Mouse (Mus musculus) hindbrain, embryonic 12.5 days (tissue): ENCODE data around the gene Nadsyn1. TPM values are rescaled to one million over a fixed set of nuclear protein-coding genes. Genes with fewer than 3 reads are reported as not detected.

Source experiments
- ATAC-seq: fragments of 200-750 bp; cut with Nextera tagmentation; 2 replicates; pipeline ENCODE4 v1.8.0; 2017; ENCODE audit warnings: moderate TSS enrichment; ENCODE audit not compliant: low FRiP score
- H3K27ac ChIP-seq: fragments of 300-500 bp; sonication (generic); 2 replicates; pipeline ENCODE4 v1.5.1; 2016; ENCODE audit warnings: mild to moderate bottlenecking
- H3K27me3 ChIP-seq: fragments of 300-500 bp; sonication (generic); 2 replicates; pipeline ENCODE4 v1.6.1; 2016; ENCODE audit warnings: mild to moderate bottlenecking
- H3K36me3 ChIP-seq: fragments of 300-500 bp; sonication (generic); 2 replicates; pipeline ENCODE4 v1.6.1; 2016; ENCODE audit warnings: mild to moderate bottlenecking
- H3K4me1 ChIP-seq: fragments of 300-500 bp; sonication (generic); 2 replicates; pipeline ENCODE4 v1.6.1; 2016
- H3K4me2 ChIP-seq: fragments of 300-500 bp; sonication (generic); replicated peaks from 2 replicates; pipeline ENCODE4 v1.6.1; 2016; ENCODE audit warnings: mild to moderate bottlenecking
- H3K4me3 ChIP-seq: fragments of 300-500 bp; sonication (generic); 2 replicates; pipeline ENCODE4 v1.5.1; 2016; ENCODE audit warnings: mild to moderate bottlenecking
- H3K9ac ChIP-seq: fragments of 300-500 bp; sonication (generic); 2 replicates; pipeline ENCODE4 v1.6.1; 2016; ENCODE audit warnings: mild to moderate bottlenecking, moderate library complexity
- H3K9me3 ChIP-seq: fragments of 300-500 bp; sonication (generic); replicated peaks from 2 replicates; pipeline ENCODE4 v1.6.1; 2016; ENCODE audit warnings: mild to moderate bottlenecking
- WGBS: fragments of 180-500 bp; shearing (Covaris S2); methylation state at CpG from one replicate; pipeline ENCODE4 v1.1.7; 2016; 5-methylcytosine and 5-hydroxymethylcytosine counted together
- polyA plus RNA-seq: library from polyadenylated mRNA; unstranded; fragments of >200 nt; fragmentation: Nextera tagmentation; extraction: Ambion mirVana; gene quantifications from 2 replicates; pipeline ENCODE4 v1.2.1, GENCODE M21; 2016

Nadsyn1 gene
- polyA plus RNA-seq, 1 experiment from 2014 or later, result 9.1 TPM

GRCm38 (mm10) chr7:143758956-143759355 is 63.7 kb downstream of the Nadsyn1 start:
- Histone ChIP-seq H3K27me3 (peaks cover 38% of the 10 kb centered on the region), H3K4me3 (no peak overlapping the region), H3K9ac (no peak overlapping the region), H3K4me2 (no peak overlapping the region), H3K27ac (no peak overlapping the region), H3K9me3 (no peaks in the 10 kb centered on the region), H3K36me3 (no peaks in the 10 kb centered on the region), H3K4me1 (peaks cover 14% of the 10 kb centered on the region)
- 61% methylated on average over 3 of the region's 3 CpGs for WGBS
- no peak for ATAC-seq

GRCm38 (mm10) chr7:143757696-143758095 is 65.0 kb downstream of the Nadsyn1 start:
- no peak overlapping the region for H3K4me3 ChIP-seq
- H3K9me3 ChIP-seq, result no peaks in the 10 kb centered on the region
- peak overlapping the region; percentile 73; the same call in 1 of the 2 replicates for H3K4me2 ChIP-seq
- no peak for ATAC-seq
- H3K4me1 ChIP-seq, result peaks cover 14% of the 10 kb centered on the region
- WGBS, result 78% methylated on average over 3 of the region's 3 CpGs
- no peak overlapping the region for H3K9ac ChIP-seq
- no peak overlapping the region for H3K27ac ChIP-seq
- no peaks in the 10 kb centered on the region for H3K36me3 ChIP-seq
- H3K27me3 ChIP-seq, result peaks cover 38% of the 10 kb centered on the region

- peak overlapping the region; percentile 30 for H3K4me3 ChIP-seq
- no peaks in the 10 kb centered on the region for H3K9me3 ChIP-seq
- peak; percentile 86 for ATAC-seq
- H3K27ac ChIP-seq, result no peak overlapping the region
- H3K4me2 ChIP-seq, result peak overlapping the region; percentile 73
- WGBS, result 3% methylated on average over 15 of the region's 15 CpGs
- peak overlapping the region; percentile 15; the same call in 1 of the 2 replicates for H3K9ac ChIP-seq
- peaks cover 14% of the 10 kb centered on the region for H3K4me1 ChIP-seq
- no peaks in the 10 kb centered on the region for H3K36me3 ChIP-seq
- peaks cover 38% of the 10 kb centered on the region for H3K27me3 ChIP-seq
These were observed 65.6 kb downstream of the Nadsyn1 start for GRCm38 (mm10) chr7:143757027-143757390.

GRCm38 (mm10) chr7:143756125-143757026 is 66.3 kb downstream of the Nadsyn1 start, which contains the start of gene Osbpl5:
TSS of gene Osbpl5 (minus strand) at chr7:143756985.
- Histone ChIP-seq H3K9me3 (no peaks in the 10 kb centered on the region), H3K9ac (peak within 1 kb of the TSS; percentile 15; the same call in 1 of the 2 replicates), H3K4me1 (peaks cover 14% of the 10 kb centered on the region), H3K36me3 (no peaks in the 10 kb centered on the region), H3K4me3 (peak within 1 kb of the TSS; percentile 30), H3K4me2 (peak within 1 kb of the TSS; percentile 73), H3K27me3 (peaks cover 38% of the 10 kb centered on the region), H3K27ac (no peak within 1 kb of the TSS)
- 28% methylated on average over 22 of the region's 22 CpGs for WGBS
- peak; percentile 15 for ATAC-seq

- H3K4me1 ChIP-seq, result peaks cover 14% of the 10 kb centered on the region
- WGBS, result 74% methylated on average over 9 of the region's 9 CpGs
- no peak for ATAC-seq
- H3K27ac ChIP-seq, result no peak overlapping the region
- H3K4me3 ChIP-seq, result no peak overlapping the region
- H3K4me2 ChIP-seq, result no peak overlapping the region
- H3K9ac ChIP-seq, result no peak overlapping the region
- no peaks in the 10 kb centered on the region for H3K9me3 ChIP-seq
- H3K36me3 ChIP-seq, result no peaks in the 10 kb centered on the region
- peaks cover 38% of the 10 kb centered on the region for H3K27me3 ChIP-seq
These were observed 67.1 kb downstream of the Nadsyn1 start for GRCm38 (mm10) chr7:143755357-143756124.

- H3K4me2 ChIP-seq, result no peak overlapping the region
- peaks cover 38% of the 10 kb centered on the region for H3K27me3 ChIP-seq
- 48% methylated on average over 5 of the region's 5 CpGs for WGBS
- H3K4me1 ChIP-seq, result peaks cover 15% of the 10 kb centered on the region
- no peaks in the 10 kb centered on the region for H3K9me3 ChIP-seq
- no peak for ATAC-seq
- H3K4me3 ChIP-seq, result no peak overlapping the region
- no peak overlapping the region for H3K27ac ChIP-seq
- H3K36me3 ChIP-seq, result no peaks in the 10 kb centered on the region
- H3K9ac ChIP-seq, result no peak overlapping the region
These were observed 68.5 kb downstream of the Nadsyn1 start for GRCm38 (mm10) chr7:143753990-143754715.

GRCm38 (mm10) chr7:143752606-143753005 is 70.0 kb downstream of the Nadsyn1 start:
- H3K4me2 ChIP-seq, result no peak overlapping the region
- 69% methylated on average over 3 of the region's 3 CpGs for WGBS
- no peak for ATAC-seq
- H3K9me3 ChIP-seq, result no peaks in the 10 kb centered on the region
- H3K27ac ChIP-seq, result no peak overlapping the region
- no peaks in the 10 kb centered on the region for H3K36me3 ChIP-seq
- no peak overlapping the region for H3K9ac ChIP-seq
- H3K4me3 ChIP-seq, result no peak overlapping the region
- peaks cover 27% of the 10 kb centered on the region for H3K4me1 ChIP-seq
- H3K27me3 ChIP-seq, result peaks cover 28% of the 10 kb centered on the region

- no peak overlapping the region for H3K27ac ChIP-seq
- peaks cover 23% of the 10 kb centered on the region for H3K27me3 ChIP-seq
- H3K9me3 ChIP-seq, result no peaks in the 10 kb centered on the region
- H3K9ac ChIP-seq, result no peak overlapping the region
- ATAC-seq, result no peak
- H3K4me1 ChIP-seq, result peaks cover 22% of the 10 kb centered on the region
- no peak overlapping the region for H3K4me2 ChIP-seq
- H3K4me3 ChIP-seq, result no peak overlapping the region
- H3K36me3 ChIP-seq, result no peaks in the 10 kb centered on the region
- 74% methylated on average over 4 of the region's 4 CpGs for WGBS
These were observed 70.6 kb downstream of the Nadsyn1 start for GRCm38 (mm10) chr7:143752056-143752455.

GRCm38 (mm10) chr7:143751380-143751779 is 71.3 kb downstream of the Nadsyn1 start:
- H3K9ac ChIP-seq, result no peak overlapping the region
- H3K27me3 ChIP-seq, result peaks cover 22% of the 10 kb centered on the region
- no peaks in the 10 kb centered on the region for H3K36me3 ChIP-seq
- no peaks in the 10 kb centered on the region for H3K9me3 ChIP-seq
- 78% methylated on average over 1 of the region's 1 CpGs for WGBS
- no peak for ATAC-seq
- no peak overlapping the region for H3K27ac ChIP-seq
- H3K4me3 ChIP-seq, result no peak overlapping the region
- peaks cover 17% of the 10 kb centered on the region for H3K4me1 ChIP-seq
- H3K4me2 ChIP-seq, result no peak overlapping the region

- H3K4me2 ChIP-seq, result 0 out of 2 replicates have a peak overlapping the region, but pooled peaks have one; percentile 47
- H3K27me3 ChIP-seq, result no peaks in the 10 kb centered on the region
- H3K9me3 ChIP-seq, result no peaks in the 10 kb centered on the region
- 71% methylated on average over 3 of the region's 3 CpGs for WGBS
- no peak overlapping the region for H3K4me3 ChIP-seq
- 0 out of 2 replicates have a peak, but pooled peaks have one; percentile 41 for ATAC-seq
- no peak overlapping the region for H3K9ac ChIP-seq
- peaks cover 13% of the 10 kb centered on the region for H3K4me1 ChIP-seq
- H3K27ac ChIP-seq, result no peak overlapping the region
- H3K36me3 ChIP-seq, result no peaks in the 10 kb centered on the region
These were observed 73.6 kb downstream of the Nadsyn1 start for GRCm38 (mm10) chr7:143749045-143749444.

GRCm38 (mm10) chr7:143748041-143748868 is 74.4 kb downstream of the Nadsyn1 start:
- Histone ChIP-seq H3K27me3 (no peaks in the 10 kb centered on the region), H3K4me1 (peaks cover 13% of the 10 kb centered on the region), H3K9ac (peak overlapping the region; percentile 35; the same call in 1 of the 2 replicates), H3K36me3 (no peaks in the 10 kb centered on the region), H3K9me3 (no peaks in the 10 kb centered on the region), H3K4me2 (peak overlapping the region; percentile 47), H3K27ac (peak overlapping the region; percentile 57; the same call in 1 of the 2 replicates), H3K4me3 (peak overlapping the region; percentile 13; the same call in 1 of the 2 replicates)
- ATAC-seq, result peak; percentile 82
- WGBS, result 3% methylated on average over 16 of the region's 16 CpGs
